Mouse (Mus musculus) spleen, adult 2 months (tissue): ENCODE measurements at regions not wholly inside any gene's neighbourhood (a gene's known extent, or its start where the extent isn't known, plus 50 kb on each side); places are given as distances from the start of the nearest gene placed in this dataset.

ENCODE experiments used
- CTCF ChIP-seq: fragments of 200-500 bp; IDR thresholded peaks from 2 replicates; pipeline ENCODE4 v1.5.1; 2011; ENCODE audit warnings: mild to moderate bottlenecking, inconsistent platforms; ENCODE audit not compliant: insufficient read depth, insufficient read length, insufficient replicate concordance; ENCODE audit errors: extremely low read depth
- POLR2A ChIP-seq: fragments of 200-500 bp; IDR thresholded peaks from 2 replicates; pipeline ENCODE4 v1.6.1; 2011; ENCODE audit warnings: low read depth, low read length, inconsistent platforms

DNA sequence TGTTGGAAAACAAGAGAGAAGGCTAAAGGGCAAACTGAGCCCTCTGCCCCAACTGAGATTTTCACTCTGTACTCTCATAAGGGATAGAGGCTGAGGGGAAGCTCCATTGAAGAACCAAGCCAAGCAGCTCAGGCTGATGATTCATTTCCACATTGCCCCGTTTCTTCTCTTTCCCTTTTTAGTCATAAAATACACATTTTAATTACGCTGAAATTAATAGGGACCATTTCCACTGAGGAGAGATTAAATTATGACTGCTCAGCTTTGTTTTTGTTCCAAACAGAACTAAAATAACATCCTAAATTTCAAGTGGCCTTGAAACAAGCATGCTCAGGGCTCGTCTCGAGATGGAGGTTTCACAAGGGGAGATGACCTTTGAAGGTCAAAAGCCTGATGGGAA lies 378.7 kb upstream of the Runx1 start:
- TF ChIP-seq CTCF (no peak), POLR2A (no peak)
